Comparison of ENCODE assay signal across 9 mouse cellular contexts in the genomic region with DNA sequence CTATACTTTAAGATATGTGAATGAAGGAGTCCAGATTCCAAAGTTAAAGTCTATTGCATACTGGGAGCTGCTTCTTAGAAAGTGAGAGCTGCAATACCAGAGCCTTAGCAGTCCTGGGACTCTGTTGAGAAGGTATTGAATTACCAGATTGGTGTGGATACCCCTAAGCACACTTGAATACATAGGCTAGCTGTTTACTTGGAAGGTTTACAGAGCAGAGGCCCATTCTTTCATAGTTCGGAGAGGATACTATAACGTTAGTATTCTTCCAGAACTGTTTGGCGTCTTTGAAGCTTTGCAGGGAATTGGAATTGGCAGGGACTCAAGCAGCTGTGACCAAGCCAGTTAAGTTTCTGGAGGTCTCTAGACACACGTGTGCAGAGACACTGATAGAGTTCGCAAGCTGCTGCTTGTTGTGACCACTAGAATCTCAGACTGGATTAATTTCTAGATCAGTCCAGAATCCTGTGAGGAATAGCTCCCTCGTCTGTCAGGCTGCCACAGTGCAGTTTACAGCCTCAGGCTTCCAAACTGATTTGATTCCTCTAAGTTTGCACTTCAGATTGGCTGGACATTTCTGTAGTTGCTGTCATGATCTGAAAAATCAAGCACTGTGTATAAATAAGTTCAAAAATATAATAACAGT. TPM values are rescaled to one million over a fixed set of nuclear protein-coding genes. Genes with fewer than 3 reads are reported as not detected.
DNase-seq lines count a peak whose midpoint lies in the region; ATAC-seq and TF ChIP-seq lines count a peak whose summit lies in the region.
"Had no signal": no experiment of that assay in that cellular context is flagged by ENCODE, and none has a peak within 500 bp of the region (broad histone marks: within the 10 kb centered on the region; RNA-seq: fewer than 3 reads in every experiment).

No protein-coding gene starts in this region.

- H3K4me1 ChIP-seq in heart, postnatal 0 days (ENCODE audit: control insufficient read depth, insufficient read depth): no peaks in the 10 kb centered on the region
- H3K4me1 ChIP-seq in heart, embryonic 12.5 days (replicated peaks): no peaks in the 10 kb centered on the region
- no peaks in the 10 kb centered on the region for H3K4me1 ChIP-seq in ES-E14 (ENCODE audit: control insufficient read depth in 2 of 2, insufficient read depth in 2 of 2, low read length in 2 of 2, poor library complexity in 1 of 2)
- H3K4me1 ChIP-seq in cortical plate, adult 2 months (ENCODE audit: control insufficient read depth, insufficient read depth, low read length): no peaks in the 10 kb centered on the region
- no peaks in the 10 kb centered on the region for H3K4me1 ChIP-seq in hindbrain, postnatal 0 days (ENCODE audit: insufficient read depth, low read length)
- H3K4me1 ChIP-seq in limb, embryonic 10.5 days: no peaks in the 10 kb centered on the region

- H3K27me3 ChIP-seq in heart, postnatal 0 days (ENCODE audit: control insufficient read depth, insufficient read depth, low read length): no peaks in the 10 kb centered on the region
- H3K27me3 ChIP-seq in heart, embryonic 12.5 days (replicated peaks): no peaks in the 10 kb centered on the region
- H3K27me3 ChIP-seq in hindbrain, postnatal 0 days (ENCODE audit: insufficient read depth, low read length): no peaks in the 10 kb centered on the region
- no peaks in the 10 kb centered on the region for H3K27me3 ChIP-seq in limb, embryonic 10.5 days (ENCODE audit: low read depth, poor library complexity, severe bottlenecking)

- no peak for TF ChIP-seq EP300 in heart, postnatal 0 days (IDR thresholded peaks at IDR 0.05; ENCODE audit: low read depth)

- no peak overlapping the region for H3K9ac ChIP-seq in heart, postnatal 0 days (replicated peaks; ENCODE audit: low read depth, low read length)
- no peak overlapping the region for H3K9ac ChIP-seq in heart, embryonic 12.5 days
- no peak overlapping the region for H3K9ac ChIP-seq in ES-E14 (ENCODE audit: insufficient read depth, low read depth, low read length, poor library complexity, severe bottlenecking)
- no peak overlapping the region for H3K9ac ChIP-seq in hindbrain, postnatal 0 days (replicated peaks; ENCODE audit: low read length)

- peak; percentile 60 for TF ChIP-seq CTCF in heart, postnatal 0 days (IDR thresholded peaks at IDR 0.05; ENCODE audit: low read depth)
- TF ChIP-seq CTCF in cortical plate, adult 2 months (IDR thresholded peaks at IDR 0.05; ENCODE audit: extremely low read depth, insufficient read depth, low read length): peak; percentile 80
- peak; percentile 78 for TF ChIP-seq CTCF in hindbrain, postnatal 0 days (IDR thresholded peaks at IDR 0.05; ENCODE audit: low read depth)

- in situ Hi-C loops in ES-E14 (cut with MboI; ENCODE audit: low sequenced_read_pairs in 2 of 2, unreplicated experiment in 2 of 2): no loop called here

- 34% methylated on average over 6 of the region's 6 CpGs for WGBS in heart, postnatal 0 days
- 43% methylated on average over 6 of the region's 6 CpGs for WGBS in heart, embryonic 12.5 days
- 28% methylated on average over 6 of the region's 6 CpGs for WGBS in hindbrain, postnatal 0 days
- 64% methylated on average over 6 of the region's 6 CpGs for WGBS in limb, embryonic 10.5 days

- DNase-seq in heart, postnatal 0 days (ENCODE audit: low spot score): peak; percentile 18
- DNase-seq in ES-E14 (ENCODE audit: low read depth, low spot score): peak; percentile 8
- peak; percentile 79 for DNase-seq in hindbrain, postnatal 0 days (ENCODE audit: low spot score)
- peak; percentile 29 for DNase-seq in limb, embryonic 10.5 days (ENCODE audit: low spot score)
- DNase-seq in right cerebral cortex, postnatal 4 days: peak; percentile 61

- no peak overlapping the region for H3K27ac ChIP-seq in heart, postnatal 0 days (ENCODE audit: low read depth)
- no peak overlapping the region for H3K27ac ChIP-seq in heart, embryonic 12.5 days (ENCODE audit: poor library complexity, severe bottlenecking)
- no peak overlapping the region for H3K27ac ChIP-seq in ES-E14 (ENCODE audit: insufficient read depth, low read depth, low read length, poor library complexity, severe bottlenecking)
- no peak overlapping the region for H3K27ac ChIP-seq in cortical plate, adult 2 months (ENCODE audit: insufficient read depth, low read length)
- no peak overlapping the region for H3K27ac ChIP-seq in hindbrain, postnatal 0 days
- H3K27ac ChIP-seq in limb, embryonic 10.5 days: no peak overlapping the region

- no peak overlapping the region for H3K4me3 ChIP-seq in heart, postnatal 0 days (ENCODE audit: low read depth, low read length)
- no peak overlapping the region for H3K4me3 ChIP-seq in heart, embryonic 12.5 days
- H3K4me3 ChIP-seq in ES-E14 (ENCODE audit: insufficient read depth in 1 of 2, low read depth in 1 of 2, low read length in 2 of 2, poor library complexity in 1 of 2, severe bottlenecking in 1 of 2): no peak overlapping the region
- H3K4me3 ChIP-seq in cortical plate, adult 2 months (ENCODE audit: insufficient read depth, low read length): no peak overlapping the region
- no peak overlapping the region for H3K4me3 ChIP-seq in hindbrain, postnatal 0 days (ENCODE audit: low read length)
- H3K4me3 ChIP-seq in limb, embryonic 10.5 days: no peak overlapping the region

- no peak for ATAC-seq in heart, postnatal 0 days (ENCODE audit: insufficient read depth, low read depth)
- no peak for ATAC-seq in heart, embryonic 12.5 days (ENCODE audit: insufficient number of reproducible peaks, low FRiP score)
- ATAC-seq in hindbrain, postnatal 0 days: peak; percentile 79
- no peak for ATAC-seq in megakaryocyte, adult 5-6 weeks (ENCODE audit: poor library complexity, severe bottlenecking)

- H3K9me3 ChIP-seq in heart, postnatal 0 days (replicated peaks; ENCODE audit: control insufficient read depth, low read length): no peaks in the 10 kb centered on the region
- no peaks in the 10 kb centered on the region for H3K9me3 ChIP-seq in heart, embryonic 12.5 days (replicated peaks)
- no peaks in the 10 kb centered on the region for H3K9me3 ChIP-seq in ES-E14 (ENCODE audit: control insufficient read depth, insufficient read depth, low read depth, low read length)
- no peaks in the 10 kb centered on the region for H3K9me3 ChIP-seq in hindbrain, postnatal 0 days (ENCODE audit: low read length)
- H3K9me3 ChIP-seq in limb, embryonic 10.5 days (replicated peaks): no peaks in the 10 kb centered on the region

- no peak for TF ChIP-seq POLR2A in cortical plate, adult 2 months (IDR thresholded peaks at IDR 0.05; ENCODE audit: extremely low read depth, insufficient read depth, low read length)

- no peaks in the 10 kb centered on the region for H3K36me3 ChIP-seq in heart, postnatal 0 days (replicated peaks; ENCODE audit: control insufficient read depth, insufficient read depth, low read length)
- no peaks in the 10 kb centered on the region for H3K36me3 ChIP-seq in heart, embryonic 12.5 days
- H3K36me3 ChIP-seq in ES-E14 (ENCODE audit: control insufficient read depth, insufficient read depth, low read length, poor library complexity, severe bottlenecking): no peaks in the 10 kb centered on the region
- H3K36me3 ChIP-seq in hindbrain, postnatal 0 days (ENCODE audit: insufficient read depth, low read length): no peaks in the 10 kb centered on the region
- no peaks in the 10 kb centered on the region for H3K36me3 ChIP-seq in limb, embryonic 10.5 days

- H3K4me2 ChIP-seq in heart, postnatal 0 days (ENCODE audit: low read depth, low read length): no peak overlapping the region
- H3K4me2 ChIP-seq in heart, embryonic 12.5 days: no peak overlapping the region
- H3K4me2 ChIP-seq in hindbrain, postnatal 0 days (ENCODE audit: low read depth, low read length): no peak overlapping the region

TF ChIP-seq in ES-E14, 5 proteins besides CTCF, POLR2A, EP300 and RAD21:
- TF ChIP-seq CHD2 (IDR thresholded peaks at IDR 0.05; ENCODE audit: low read depth, low read length) (no peak), HCFC1 (IDR thresholded peaks at IDR 0.05; ENCODE audit: borderline replicate concordance, insufficient read depth, low read length) (no peak), ZC3H11A (IDR thresholded peaks at IDR 0.05; ENCODE audit: borderline replicate concordance, low read depth, low read length) (no peak), MAFK (IDR thresholded peaks at IDR 0.05; ENCODE audit: insufficient read depth, low read depth, low read length) (no peak), ZNF384 (IDR thresholded peaks at IDR 0.05; ENCODE audit: low read depth, low read length) (no peak)

RNA-seq across cellular contexts. Expression of a gene that starts 18.8 kb away (rescaled TPM):
- 0.27 TPM in 2 replicates for total RNA-seq in heart, postnatal 0 days (2014; rRNA removed; ENCODE audit: low replicate concordance)
- polyA plus RNA-seq in heart, postnatal 0 days (2015; fragmentation: Nextera tagmentation; extraction: Ambion mirVana): 0.29 and 0.44 TPM in 2 replicates
- polyA plus RNA-seq in heart, embryonic 12.5 days (2016; fragmentation: Nextera tagmentation; extraction: Ambion mirVana): 1.1 and 1.4 TPM in 2 replicates
- not detected in 2 replicates for total RNA-seq in ES-E14 (2012; rRNA removed)
- 34.8 and 41.0 TPM in 2 replicates for polyA plus RNA-seq in cortical plate, adult 2 months (2012; rRNA removed)
- total RNA-seq in hindbrain, postnatal 0 days (2014; rRNA removed): 8.5 and 9.9 TPM in 2 replicates
- polyA plus RNA-seq in hindbrain, postnatal 0 days (2015; fragmentation: Nextera tagmentation; extraction: Ambion mirVana): 6.6 and 6.9 TPM in 2 replicates
- polyA plus RNA-seq in limb, embryonic 10.5 days (2016; fragmentation: Nextera tagmentation; extraction: Ambion mirVana): 0.08 and 0.13 TPM in 2 replicates
- not detected in 2 replicates for total RNA-seq in megakaryocyte, adult 5-6 weeks (2015)
- not detected in 2 replicates for total RNA-seq in megakaryocyte, adult 5-6 weeks (2017)
- total RNA-seq: hematopoietic stem cell, adult 5-6 weeks had no signal

Comparison
In these comparisons a context has a peak if more than half of its experiments do, and no peak if none do; other contexts are left out.
1. DNase-seq: peak in every context shown above with its lines; median percentile 79 in hindbrain, postnatal 0 days; 61 in right cerebral cortex, postnatal 4 days; 29 in limb, embryonic 10.5 days; 18 in heart, postnatal 0 days; 8 in ES-E14.